Mouse (Mus musculus) ES-Bruce4 (cell line): ENCODE measurements around the gene Vps11. TPM values are rescaled to one million over a fixed set of nuclear protein-coding genes. Genes with fewer than 3 reads are reported as not detected.
"Not testable (repeated sequence)": the region's sequence is repeated elsewhere in the genome, so short reads cannot be mapped to it uniquely, and the experiment has no call there.

Experiments used
- H3K27ac ChIP-seq: 2 replicates; pipeline ENCODE4 v1.5.1; 2012; ENCODE audit warnings: low read length, inconsistent platforms; ENCODE audit not compliant: insufficient read depth
- H3K27me3 ChIP-seq: 2 replicates; pipeline ENCODE4 v1.6.1; 2012; ENCODE audit warnings: mild to moderate bottlenecking, low read length, inconsistent platforms; ENCODE audit not compliant: control insufficient read depth, poor library complexity, insufficient read depth, severe bottlenecking
- H3K36me3 ChIP-seq: 2 replicates; pipeline ENCODE4 v1.6.1; 2012; ENCODE audit warnings: inconsistent platforms, mild to moderate bottlenecking, low read length, moderate library complexity; ENCODE audit not compliant: control insufficient read depth, poor library complexity, insufficient read depth, severe bottlenecking
- H3K4me1 ChIP-seq: one replicate; pipeline ENCODE4 v1.8.1; 2011; ENCODE audit warnings: low read length; ENCODE audit not compliant: control insufficient read depth, insufficient read depth
- H3K4me3 ChIP-seq: 2 replicates; pipeline ENCODE4 v1.5.1; 2011; ENCODE audit warnings: low read depth, mild to moderate bottlenecking, low read length
- H3K9ac ChIP-seq: 2 replicates; pipeline ENCODE4 v1.6.1; 2012; ENCODE audit warnings: low read depth, mild to moderate bottlenecking, inconsistent platforms; ENCODE audit not compliant: poor library complexity, severe bottlenecking
- H3K9me3 ChIP-seq: replicated peaks from 2 replicates; pipeline ENCODE4 v1.6.1; 2012; ENCODE audit warnings: mild to moderate bottlenecking, low read length, inconsistent platforms; ENCODE audit not compliant: control insufficient read depth, poor library complexity, insufficient read depth, severe bottlenecking
- CTCF ChIP-seq: IDR thresholded peaks from one replicate; pipeline ENCODE4 v1.8.1; 2011; ENCODE audit warnings: low read depth, low read length
- EP300 ChIP-seq: IDR thresholded peaks from 2 replicates; pipeline ENCODE4 v1.6.1; 2011; ENCODE audit warnings: low read depth, low read length; ENCODE audit not compliant: insufficient read depth
- POLR2A ChIP-seq: IDR thresholded peaks from one replicate; pipeline ENCODE4 v1.8.1; 2011; ENCODE audit warnings: low read length; ENCODE audit not compliant: insufficient read depth
- polyA plus RNA-seq: library from polyadenylated mRNA; stranded (reverse); fragments of >200 nt; gene quantifications from 2 replicates; pipeline ENCODE4 v1.2.4, GENCODE M21; 2011; ENCODE audit warnings: low read depth; ENCODE audit not compliant: missing spikeins, insufficient read depth, insufficient read length

Vps11 gene
- polyA plus RNA-seq, 1 experiment = 26.7 TPM

- Histone ChIP-seq H3K9ac (no peak overlapping the region), H3K27ac (no peak overlapping the region), H3K27me3 (no peaks in the 10 kb centered on the region), H3K9me3 (no peaks in the 10 kb centered on the region), H3K4me1 (peaks cover 3% of the 10 kb centered on the region), H3K4me3 (no peak overlapping the region), H3K36me3 (peaks cover 18% of the 10 kb centered on the region)
- TF ChIP-seq POLR2A = no peak
- TF ChIP-seq EP300 = no peak
- no peak for TF ChIP-seq CTCF
Measured at GRCm38 (mm10) chr9:44338574-44338973, 22.9 kb downstream of the Vps11 start.

- Histone ChIP-seq H3K4me1 (peaks cover 5% of the 10 kb centered on the region), H3K36me3 (peaks cover 18% of the 10 kb centered on the region), H3K27ac (0 out of 2 replicates have a peak overlapping the region, but pooled peaks have one; percentile 12), H3K9me3 (no peaks in the 10 kb centered on the region), H3K27me3 (no peaks in the 10 kb centered on the region), H3K9ac (peak overlapping the region; percentile 98), H3K4me3 (peak overlapping the region; percentile 55)
- TF ChIP-seq POLR2A (no peak), EP300 (no peak), CTCF (no peak)
Measured at GRCm38 (mm10) chr9:44337436-44338169, 23.9 kb downstream of the Vps11 start.

GRCm38 (mm10) chr9:44336964-44337363 is 24.5 kb downstream of the Vps11 start:
- Histone ChIP-seq H3K27me3 (no peaks in the 10 kb centered on the region), H3K36me3 (peaks cover 20% of the 10 kb centered on the region), H3K4me1 (peaks cover 5% of the 10 kb centered on the region), H3K9me3 (no peaks in the 10 kb centered on the region), H3K4me3 (peak overlapping the region; percentile 55), H3K27ac (0 out of 2 replicates have a peak overlapping the region, but pooled peaks have one; percentile 12), H3K9ac (peak overlapping the region; percentile 98)
- TF ChIP-seq POLR2A (no peak), CTCF (no peak), EP300 (no peak)

GRCm38 (mm10) chr9:44336513-44336912 is 25.0 kb downstream of the Vps11 start:
- H3K4me1 ChIP-seq, H3K27me3 ChIP-seq, H3K9me3 ChIP-seq: not testable (repeated sequence)
- Histone ChIP-seq H3K4me3 (peak overlapping the region; percentile 55), H3K9ac (peak overlapping the region; percentile 98), H3K27ac (0 out of 2 replicates have a peak overlapping the region, but pooled peaks have one; percentile 12), H3K36me3 (peaks cover 21% of the 10 kb centered on the region)

- no peaks in the 10 kb centered on the region for H3K27me3 ChIP-seq
- H3K4me3 ChIP-seq = peak overlapping the region; percentile 97
- peaks cover 21% of the 10 kb centered on the region for H3K36me3 ChIP-seq
- peaks cover 5% of the 10 kb centered on the region for H3K4me1 ChIP-seq
- peak overlapping the region; percentile 98 for H3K9ac ChIP-seq
- H3K9me3 ChIP-seq = no peaks in the 10 kb centered on the region
- no peak for TF ChIP-seq CTCF
- no peak for TF ChIP-seq EP300
- no peak for TF ChIP-seq POLR2A
- peak overlapping the region; percentile 54 for H3K27ac ChIP-seq
Measured at GRCm38 (mm10) chr9:44336093-44336406, 25.4 kb downstream of the Vps11 start.

- Histone ChIP-seq H3K4me1 (peaks cover 5% of the 10 kb centered on the region), H3K27me3 (no peaks in the 10 kb centered on the region), H3K9me3 (no peaks in the 10 kb centered on the region), H3K36me3 (peaks cover 24% of the 10 kb centered on the region), H3K9ac (peak overlapping the region; percentile 98), H3K27ac (peak overlapping the region; percentile 78), H3K4me3 (peak overlapping the region; percentile 97)
- TF ChIP-seq EP300 = no peak
- TF ChIP-seq POLR2A = no peak
Measured at GRCm38 (mm10) chr9:44335331-44336092, 26.0 kb downstream of the Vps11 start.
